Mouse (Mus musculus): Measurements from ENCODE around the gene Atxn7l1. TPM values are rescaled to one million over a fixed set of nuclear protein-coding genes. Genes with fewer than 3 reads are reported as not detected.
A peak's percentile ranks its signal among the peaks of the same experiment; 100 is the strongest.

Atxn7l1 gene
- polyA plus RNA-seq, 1 experiment from 2014 or later = 14.4 TPM

- peaks cover 5% of the 10 kb centered on the region; the same call in 1 of the 2 replicates for H3K4me1 ChIP-seq (ENCODE audit: insufficient read depth)
- no peak overlapping the region for H3K4me3 ChIP-seq (ENCODE audit: low read depth, low read length)
- WGBS = 59% methylated on average over 7 of the region's 7 CpGs
- TF ChIP-seq CTCF (IDR thresholded peaks at IDR 0.05; ENCODE audit: low read depth) = no peak
- no peaks in the 10 kb centered on the region for H3K27me3 ChIP-seq (ENCODE audit: insufficient read depth, low read length)
- no peak overlapping the region for H3K4me2 ChIP-seq
- no peak overlapping the region for H3K27ac ChIP-seq (ENCODE audit: low read depth)
- H3K36me3 ChIP-seq (ENCODE audit: insufficient read depth) = peaks cover 2% of the 10 kb centered on the region; the same call in 1 of the 2 replicates
- DNase-seq (no peak), ATAC-seq (ENCODE audit: insufficient read depth) (no peak)
- no peak overlapping the region for H3K9ac ChIP-seq
- H3K9me3 ChIP-seq (ENCODE audit: low read depth, low read length) = no peaks in the 10 kb centered on the region
Measured at GRCm38 (mm10) chr12:33174171-33174570, 26.7 kb downstream of the Atxn7l1 start.

GRCm38 (mm10) chr12:33174675-33175357 lies 27.3 kb downstream of the Atxn7l1 start:
- DNase-seq (no peak), ATAC-seq (ENCODE audit: insufficient read depth) (no peak)
- H3K4me1 ChIP-seq (ENCODE audit: insufficient read depth) = peaks cover 5% of the 10 kb centered on the region; the same call in 1 of the 2 replicates
- WGBS = 53% methylated on average over 10 of the region's 10 CpGs
- peaks cover 2% of the 10 kb centered on the region; the same call in 1 of the 2 replicates for H3K36me3 ChIP-seq (ENCODE audit: insufficient read depth)
- H3K27ac ChIP-seq (ENCODE audit: low read depth) = no peak overlapping the region
- no peak overlapping the region for H3K9ac ChIP-seq
- H3K4me3 ChIP-seq (ENCODE audit: low read depth, low read length) = no peak overlapping the region
- H3K9me3 ChIP-seq (ENCODE audit: low read depth, low read length) = no peaks in the 10 kb centered on the region
- no peak overlapping the region for H3K4me2 ChIP-seq
- no peaks in the 10 kb centered on the region for H3K27me3 ChIP-seq (ENCODE audit: insufficient read depth, low read length)
- no peak for TF ChIP-seq CTCF (IDR thresholded peaks at IDR 0.05; ENCODE audit: low read depth)

GRCm38 (mm10) chr12:33175621-33176554 lies 28.4 kb downstream of the Atxn7l1 start:
- H3K4me1 ChIP-seq (ENCODE audit: insufficient read depth) = peaks cover 5% of the 10 kb centered on the region; the same call in 1 of the 2 replicates
- H3K27ac ChIP-seq (ENCODE audit: low read depth) = no peak overlapping the region
- H3K4me2 ChIP-seq = peak overlapping the region; percentile 61
- DNase-seq (peak; percentile 74), ATAC-seq (ENCODE audit: insufficient read depth) (peak; percentile 80)
- peak overlapping the region; percentile 21 for H3K4me3 ChIP-seq (ENCODE audit: low read depth, low read length)
- peak overlapping the region; percentile 27; the same call in 1 of the 2 replicates for H3K9ac ChIP-seq
- peak; percentile 28; the same call in 1 of the 2 replicates for TF ChIP-seq CTCF (IDR thresholded peaks at IDR 0.05; ENCODE audit: low read depth)
- H3K9me3 ChIP-seq (ENCODE audit: low read depth, low read length) = no peaks in the 10 kb centered on the region
- peaks cover 2% of the 10 kb centered on the region; the same call in 1 of the 2 replicates for H3K36me3 ChIP-seq (ENCODE audit: insufficient read depth)
- 11% methylated on average over 25 of the region's 25 CpGs for WGBS
- no peaks in the 10 kb centered on the region for H3K27me3 ChIP-seq (ENCODE audit: insufficient read depth, low read length)

- ATAC-seq (ENCODE audit: insufficient read depth) (no peak), DNase-seq (peak; percentile 36)
- WGBS = 51% methylated on average over 5 of the region's 5 CpGs
- no peak for TF ChIP-seq CTCF (IDR thresholded peaks at IDR 0.05; ENCODE audit: low read depth)
- Histone ChIP-seq H3K9ac (no peak overlapping the region), H3K27me3 (ENCODE audit: insufficient read depth, low read length) (no peaks in the 10 kb centered on the region), H3K4me3 (ENCODE audit: low read depth, low read length) (peak overlapping the region; percentile 21; the same call in 1 of the 2 replicates), H3K36me3 (ENCODE audit: insufficient read depth) (no peaks in the 10 kb centered on the region; the same call in 1 of the 2 replicates), H3K4me2 (peak overlapping the region; percentile 61), H3K9me3 (ENCODE audit: low read depth, low read length) (no peaks in the 10 kb centered on the region), H3K27ac (ENCODE audit: low read depth) (no peak overlapping the region), H3K4me1 (ENCODE audit: insufficient read depth) (peaks cover 5% of the 10 kb centered on the region; the same call in 1 of the 2 replicates)
Measured at GRCm38 (mm10) chr12:33176555-33176900, 29.0 kb downstream of the Atxn7l1 start.

- ATAC-seq (ENCODE audit: insufficient read depth) (no peak), DNase-seq (no peak)
- no peaks in the 10 kb centered on the region for H3K27me3 ChIP-seq (ENCODE audit: insufficient read depth, low read length)
- no peak overlapping the region for H3K9ac ChIP-seq
- 71% methylated on average over 2 of the region's 2 CpGs for WGBS
- 0 out of 2 replicates have a peak, but pooled peaks cover 8% of the 10 kb centered on the region for H3K4me1 ChIP-seq (ENCODE audit: insufficient read depth)
- H3K4me3 ChIP-seq (ENCODE audit: low read depth, low read length) = no peak overlapping the region
- no peaks in the 10 kb centered on the region for H3K9me3 ChIP-seq (ENCODE audit: low read depth, low read length)
- H3K4me2 ChIP-seq = no peak overlapping the region
- no peaks in the 10 kb centered on the region for H3K36me3 ChIP-seq (ENCODE audit: insufficient read depth)
- TF ChIP-seq CTCF (IDR thresholded peaks at IDR 0.05; ENCODE audit: low read depth) = no peak
- no peak overlapping the region for H3K27ac ChIP-seq (ENCODE audit: low read depth)
Measured at GRCm38 (mm10) chr12:33180421-33180820, 32.9 kb downstream of the Atxn7l1 start.

- DNase-seq (no peak), ATAC-seq (ENCODE audit: insufficient read depth) (no peak)
- Histone ChIP-seq H3K9me3 (ENCODE audit: low read depth, low read length) (no peaks in the 10 kb centered on the region), H3K9ac (no peak overlapping the region), H3K36me3 (ENCODE audit: insufficient read depth) (no peaks in the 10 kb centered on the region), H3K4me3 (ENCODE audit: low read depth, low read length) (no peak overlapping the region), H3K4me1 (ENCODE audit: insufficient read depth) (0 out of 2 replicates have a peak, but pooled peaks cover 5% of the 10 kb centered on the region), H3K27me3 (ENCODE audit: insufficient read depth, low read length) (no peaks in the 10 kb centered on the region), H3K4me2 (no peak overlapping the region), H3K27ac (ENCODE audit: low read depth) (no peak overlapping the region)
- no peak for TF ChIP-seq CTCF (IDR thresholded peaks at IDR 0.05; ENCODE audit: low read depth)
- WGBS = 86% methylated on average over 4 of the region's 4 CpGs
Measured at GRCm38 (mm10) chr12:33181875-33182274, 34.4 kb downstream of the Atxn7l1 start.

Data from lung, embryonic 14.5 days (tissue).